Mouse (Mus musculus) macrophage (primary cell): ENCODE measurements around the gene Megf11. TPM values are rescaled to one million over a fixed set of nuclear protein-coding genes. Genes with fewer than 3 reads are reported as not detected.

Experiments
- H3K27ac ChIP-seq: fragments of 350-480 bp; formaldehyde crosslinking; 2 replicates; pipeline ENCODE4 v1.9.0; 2021
- H3K36me3 ChIP-seq: fragments of 350-480 bp; formaldehyde crosslinking; 2 replicates; pipeline ENCODE4 v1.9.0; 2021; ENCODE audit errors: inconsistent target
- H3K4me3 ChIP-seq: fragments of 350-480 bp; formaldehyde crosslinking; 2 replicates; pipeline ENCODE4 v1.9.0; 2021; ENCODE audit errors: inconsistent target
- H3K79me2 ChIP-seq: fragments of 350-480 bp; formaldehyde crosslinking; 2 replicates; pipeline ENCODE4 v1.9.0; 2021; ENCODE audit errors: inconsistent target
- WGBS: methylation state at CpG from one replicate; pipeline ENCODE4 v1.1.7; 2026; ENCODE audit warnings: inconsistent platforms; ENCODE audit not compliant: missing documents; 5-methylcytosine and 5-hydroxymethylcytosine counted together
- polyA plus RNA-seq: library from polyadenylated mRNA; stranded (reverse); fragments of 250-400 nt; gene quantifications from 3 replicates; pipeline ENCODE4 v1.2.4, GENCODE M21; 2018; ENCODE audit warnings: inconsistent platforms

The Megf11 gene
- polyA plus RNA-seq, 1 experiment from 2014 or later = not detected

GRCm38 (mm10) chr9:64594442-64594841, 209.0 kb downstream of the Megf11 start:
- Histone ChIP-seq H3K36me3 (no peaks in the 10 kb centered on the region), H3K4me3 (no peak overlapping the region), H3K79me2 (no peaks in the 10 kb centered on the region), H3K27ac (no peak overlapping the region)
- 87% methylated on average over 8 of the region's 8 CpGs for WGBS

GRCm38 (mm10) chr9:64598427-64598826, 213.0 kb downstream of the Megf11 start:
- 94% methylated on average over 7 of the region's 7 CpGs for WGBS
- no peaks in the 10 kb centered on the region for H3K36me3 ChIP-seq

GRCm38 (mm10) chr9:64600731-64601130, 215.3 kb downstream of the Megf11 start:
- H3K27ac ChIP-seq = no peak overlapping the region

More at GRCm38 (mm10) chr9:64598427-64598826, 213.0 kb downstream of the Megf11 start:
- H3K27ac ChIP-seq = no peak overlapping the region
- H3K79me2 ChIP-seq = no peaks in the 10 kb centered on the region
- no peak overlapping the region for H3K4me3 ChIP-seq

GRCm38 (mm10) chr9:64602895-64603294, 217.5 kb downstream of the Megf11 start:
- no peak overlapping the region for H3K27ac ChIP-seq
- H3K36me3 ChIP-seq = no peaks in the 10 kb centered on the region
- no peak overlapping the region for H3K4me3 ChIP-seq
- WGBS = 75% methylated on average over 1 of the region's 1 CpGs
- H3K79me2 ChIP-seq = no peaks in the 10 kb centered on the region

More at GRCm38 (mm10) chr9:64600731-64601130, 215.3 kb downstream of the Megf11 start:
- Histone ChIP-seq H3K79me2 (no peaks in the 10 kb centered on the region), H3K36me3 (no peaks in the 10 kb centered on the region), H3K4me3 (no peak overlapping the region)
- WGBS = 56% methylated on average over 2 of the region's 2 CpGs

- 83% methylated on average over 7 of the region's 7 CpGs for WGBS
- H3K4me3 ChIP-seq = no peak overlapping the region
- no peaks in the 10 kb centered on the region for H3K36me3 ChIP-seq
- no peaks in the 10 kb centered on the region for H3K79me2 ChIP-seq
- H3K27ac ChIP-seq = no peak overlapping the region
These were observed 218.8 kb downstream of the Megf11 start for GRCm38 (mm10) chr9:64604217-64604711.

GRCm38 (mm10) chr9:64605077-64605714, 219.8 kb downstream of the Megf11 start:
- Histone ChIP-seq H3K4me3 (no peak overlapping the region), H3K36me3 (no peaks in the 10 kb centered on the region), H3K79me2 (no peaks in the 10 kb centered on the region), H3K27ac (no peak overlapping the region)
- WGBS = 94% methylated on average over 14 of the region's 14 CpGs

GRCm38 (mm10) chr9:64605735-64606349, 220.4 kb downstream of the Megf11 start:
- Histone ChIP-seq H3K36me3 (no peaks in the 10 kb centered on the region), H3K27ac (no peak overlapping the region), H3K79me2 (no peaks in the 10 kb centered on the region), H3K4me3 (no peak overlapping the region)
- 83% methylated on average over 12 of the region's 13 CpGs for WGBS

GRCm38 (mm10) chr9:64607049-64607448, 221.6 kb downstream of the Megf11 start:
- Histone ChIP-seq H3K27ac (no peak overlapping the region), H3K36me3 (no peaks in the 10 kb centered on the region), H3K79me2 (no peaks in the 10 kb centered on the region), H3K4me3 (no peak overlapping the region)
- 90% methylated on average over 1 of the region's 1 CpGs for WGBS

- WGBS = 84% methylated on average over 3 of the region's 3 CpGs
- H3K27ac ChIP-seq = no peak overlapping the region
- H3K79me2 ChIP-seq = no peaks in the 10 kb centered on the region
- H3K36me3 ChIP-seq = no peaks in the 10 kb centered on the region
- no peak overlapping the region for H3K4me3 ChIP-seq
These were observed 224.1 kb downstream of the Megf11 start for GRCm38 (mm10) chr9:64609546-64609945.

GRCm38 (mm10) chr9:64612121-64612983, 226.9 kb downstream of the Megf11 start:
- Histone ChIP-seq H3K27ac (no peak overlapping the region), H3K4me3 (no peak overlapping the region), H3K36me3 (no peaks in the 10 kb centered on the region), H3K79me2 (no peaks in the 10 kb centered on the region)
- 32% methylated on average over 6 of the region's 7 CpGs for WGBS

GRCm38 (mm10) chr9:64612984-64613649, 227.7 kb downstream of the Megf11 start:
- H3K4me3 ChIP-seq = no peak overlapping the region
- H3K79me2 ChIP-seq = no peaks in the 10 kb centered on the region
- H3K27ac ChIP-seq = no peak overlapping the region
- H3K36me3 ChIP-seq = no peaks in the 10 kb centered on the region
- WGBS = 66% methylated on average over 7 of the region's 7 CpGs

GRCm38 (mm10) chr9:64617413-64617812, 232.0 kb downstream of the Megf11 start:
- H3K79me2 ChIP-seq = no peaks in the 10 kb centered on the region
- WGBS = 61% methylated on average over 5 of the region's 5 CpGs
- no peak overlapping the region for H3K27ac ChIP-seq
- H3K36me3 ChIP-seq = no peaks in the 10 kb centered on the region
- H3K4me3 ChIP-seq = no peak overlapping the region

GRCm38 (mm10) chr9:64618433-64618832, 233.0 kb downstream of the Megf11 start:
- Histone ChIP-seq H3K27ac (no peak overlapping the region), H3K36me3 (no peaks in the 10 kb centered on the region), H3K4me3 (no peak overlapping the region), H3K79me2 (no peaks in the 10 kb centered on the region)
- whole genome bisulfite sequencing = 76% methylated on average over 3 of the region's 3 CpGs

GRCm38 (mm10) chr9:64619440-64619839, 234.0 kb downstream of the Megf11 start:
- Histone ChIP-seq H3K36me3 (no peaks in the 10 kb centered on the region), H3K27ac (no peak overlapping the region)
- WGBS = 81% methylated on average over 10 of the region's 10 CpGs

More at GRCm38 (mm10) chr9:64619440-64619839, 234.0 kb downstream of the Megf11 start:
- no peaks in the 10 kb centered on the region for H3K79me2 ChIP-seq
- H3K4me3 ChIP-seq = no peak overlapping the region
